Mouse (Mus musculus): ENCODE data around the gene Eral1.

Eral1 gene

DNA sequence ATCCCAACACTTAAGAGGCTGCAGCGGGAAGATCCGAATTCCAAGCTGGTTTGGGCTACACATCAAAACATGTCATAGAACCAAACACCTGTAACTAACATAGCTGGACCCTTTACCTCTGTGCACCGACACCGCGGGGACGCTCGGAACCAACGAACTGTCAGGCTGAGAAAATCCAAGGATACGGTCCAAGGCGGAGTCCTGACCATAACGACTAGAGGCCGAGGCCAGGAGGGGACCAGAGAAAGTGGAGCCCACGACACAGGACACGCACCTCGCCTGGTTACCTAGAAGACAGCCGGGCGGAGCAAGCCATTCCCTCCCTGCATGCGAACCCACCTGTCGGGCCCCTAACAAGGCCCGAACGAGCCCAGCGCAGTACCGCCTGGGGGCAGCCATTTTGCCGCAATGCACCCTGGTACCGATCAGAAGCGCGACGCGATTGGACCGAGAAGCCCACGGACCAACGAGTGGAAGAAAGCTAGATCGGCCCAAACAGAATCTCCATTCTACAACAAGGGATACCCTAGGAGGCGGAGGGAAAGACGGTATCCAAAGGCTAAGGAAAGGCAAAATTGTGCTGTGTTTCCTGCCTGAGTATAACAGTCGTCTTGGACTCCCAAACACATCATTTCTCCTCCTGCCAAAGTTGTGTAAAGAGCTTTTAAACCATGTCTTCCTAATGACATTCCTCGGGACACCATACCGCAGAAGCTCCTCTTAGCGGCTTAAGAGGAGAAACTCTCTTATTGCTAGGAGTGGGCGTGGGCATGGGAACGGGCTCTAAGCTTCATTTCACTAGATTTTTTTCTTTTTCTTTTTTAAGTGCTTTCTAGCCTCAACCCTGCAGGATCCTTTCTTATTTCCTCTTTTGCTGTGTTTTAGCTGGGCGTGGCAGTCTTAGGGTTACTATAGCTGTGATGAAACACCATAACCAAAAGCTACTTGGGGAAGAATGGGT, at the start of gene Eral1:
Gene Eral1, minus strand, starts transcription at position 423 of the 961 bp plus-strand sequence.
- DNase-seq (ENCODE audit: low read depth), result peak; percentile 93

DNA sequence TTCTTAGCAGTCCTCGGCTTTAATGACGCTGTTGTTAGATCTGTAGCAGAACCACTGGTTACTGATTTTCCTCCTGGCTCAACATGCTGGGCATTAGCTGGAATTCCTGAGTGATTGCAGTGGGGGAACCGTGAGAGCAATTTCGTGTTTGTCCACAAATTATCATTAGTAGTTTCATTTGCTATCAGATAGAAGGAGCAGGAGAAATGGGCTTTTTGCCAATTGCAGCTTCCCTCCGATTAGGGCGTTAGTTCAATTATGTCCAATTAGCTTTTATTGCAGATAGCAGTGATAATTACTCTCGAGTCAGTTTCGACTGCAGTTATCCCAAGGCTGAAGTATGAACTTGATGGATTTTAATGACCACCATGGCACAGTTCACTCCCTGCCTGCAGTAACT, 49.3 kb upstream of the Eral1 start:
- no peak for DNase-seq (ENCODE audit: low read depth)

DNA sequence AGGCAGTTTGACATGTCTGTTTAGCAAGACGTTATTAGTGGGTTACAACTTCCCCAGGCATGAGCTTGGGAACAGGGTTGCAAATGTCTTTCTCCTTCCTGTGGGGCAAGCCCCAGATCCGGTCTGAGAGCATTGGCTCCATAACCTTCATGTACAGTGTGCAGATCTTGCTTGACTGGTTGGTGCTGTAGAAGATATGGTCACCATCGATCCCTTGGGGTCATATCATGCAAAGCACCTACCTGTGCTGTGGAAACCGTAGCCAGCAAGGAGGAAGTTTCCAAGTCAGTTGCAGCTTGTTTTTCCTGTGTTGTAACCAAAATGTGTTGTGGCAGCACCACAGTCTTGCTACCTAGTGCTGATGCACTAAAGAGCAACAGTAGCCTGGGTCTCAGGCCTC, 46.6 kb upstream of the Eral1 start:
- DNase-seq (ENCODE audit: low read depth), result no peak

DNA sequence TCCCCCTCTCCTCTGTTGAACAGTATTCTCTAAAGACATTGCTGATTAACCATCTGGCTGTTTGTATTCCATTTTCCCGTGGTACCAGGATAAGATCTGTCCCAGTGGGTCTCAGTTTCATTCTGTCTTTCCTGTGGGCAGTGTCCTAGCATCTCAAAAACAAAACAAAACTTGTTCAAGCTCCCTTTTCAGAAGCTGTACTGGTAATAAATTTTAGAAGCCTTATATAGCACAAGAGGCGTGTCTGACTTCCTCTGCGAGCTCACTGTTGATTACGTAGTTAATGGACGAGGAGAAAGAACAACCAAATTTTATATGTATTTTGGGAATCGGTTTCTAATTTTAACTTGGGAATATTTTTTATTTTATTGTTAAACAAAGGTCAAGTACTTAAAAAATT, 45.5 kb upstream of the Eral1 start:
- DNase-seq (ENCODE audit: low read depth), result no peak

DNA sequence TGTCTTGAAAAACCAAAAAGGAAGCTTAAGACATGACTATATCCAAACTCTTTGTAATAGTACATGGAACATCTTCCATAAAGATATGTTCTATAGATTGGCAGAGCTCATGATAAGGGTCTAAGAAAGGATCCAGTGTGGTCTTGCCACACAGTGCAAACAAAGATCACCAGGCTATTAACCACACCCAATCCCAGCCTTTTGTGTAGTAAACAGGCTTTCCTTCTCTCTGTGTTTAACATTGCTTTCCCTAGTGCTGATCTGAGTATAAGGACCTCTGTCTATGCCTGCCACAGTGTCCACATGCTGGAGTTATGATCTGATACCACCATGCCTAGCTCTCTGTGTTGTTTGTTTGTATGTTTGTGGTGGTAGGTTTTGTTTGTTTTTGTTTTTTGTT, 43.6 kb upstream of the Eral1 start:
- no peak for DNase-seq (ENCODE audit: low read depth)

DNA sequence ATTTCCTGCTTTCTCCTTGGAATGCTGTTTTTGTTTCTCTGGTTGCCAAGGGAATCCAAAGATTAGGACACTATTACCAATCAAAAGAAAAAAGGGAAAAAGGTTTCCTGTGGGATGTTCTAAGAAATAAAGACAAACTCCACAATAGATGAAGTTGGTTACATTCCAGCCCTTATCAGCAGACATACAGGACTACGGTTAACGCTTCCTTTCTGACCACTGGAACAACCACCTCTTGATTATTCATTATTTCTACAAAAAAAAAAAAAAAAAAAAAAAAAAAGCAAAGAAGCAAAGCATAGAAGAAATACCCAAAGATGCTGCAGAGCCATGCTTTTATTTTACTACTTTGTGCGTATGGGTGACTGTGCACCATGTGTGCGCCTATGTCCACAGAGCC, 42.6 kb upstream of the Eral1 start:
- no peak for DNase-seq (ENCODE audit: low read depth)

DNA sequence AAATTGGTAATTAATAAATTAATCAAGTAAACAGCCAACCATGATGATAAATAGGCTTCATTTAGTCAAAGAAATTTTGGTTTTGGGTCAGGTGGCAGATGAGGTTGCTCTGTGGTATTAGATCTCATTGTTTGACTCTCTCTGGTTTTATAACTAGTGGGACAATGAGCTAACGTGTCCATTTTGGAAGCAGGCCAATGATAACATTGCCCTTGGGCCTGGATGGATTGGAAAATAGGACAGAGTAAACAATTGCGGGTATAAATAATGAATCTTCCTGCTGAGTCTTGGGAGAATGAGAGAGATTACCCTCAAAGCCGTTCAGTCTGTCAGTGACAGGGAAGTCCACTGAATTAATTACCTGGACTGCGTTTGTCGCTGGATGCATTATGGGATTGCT, 41.0 kb upstream of the Eral1 start:
- peak; percentile 27 for DNase-seq (ENCODE audit: low read depth)

DNA sequence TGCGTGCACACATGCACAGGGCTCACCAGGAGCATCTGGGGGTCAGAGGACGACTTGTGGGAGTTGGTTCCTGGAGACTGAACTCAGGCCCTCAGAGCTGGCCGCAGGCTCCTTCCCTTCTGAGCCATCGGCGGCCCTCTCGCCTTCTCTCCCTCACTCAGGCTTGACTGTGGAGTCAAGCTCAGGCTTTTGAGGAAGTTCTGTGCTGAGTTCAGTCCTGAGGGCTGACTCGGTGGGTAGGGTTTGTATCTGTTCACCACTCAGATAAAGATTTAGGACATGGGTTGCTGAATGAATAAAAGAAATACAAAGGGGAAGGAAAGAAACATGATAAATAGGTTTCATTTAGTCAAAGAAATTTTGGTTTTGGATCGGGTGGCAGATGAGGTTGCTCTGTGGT, 39.7 kb upstream of the Eral1 start:
- no peak for DNase-seq (ENCODE audit: low read depth)

DNA sequence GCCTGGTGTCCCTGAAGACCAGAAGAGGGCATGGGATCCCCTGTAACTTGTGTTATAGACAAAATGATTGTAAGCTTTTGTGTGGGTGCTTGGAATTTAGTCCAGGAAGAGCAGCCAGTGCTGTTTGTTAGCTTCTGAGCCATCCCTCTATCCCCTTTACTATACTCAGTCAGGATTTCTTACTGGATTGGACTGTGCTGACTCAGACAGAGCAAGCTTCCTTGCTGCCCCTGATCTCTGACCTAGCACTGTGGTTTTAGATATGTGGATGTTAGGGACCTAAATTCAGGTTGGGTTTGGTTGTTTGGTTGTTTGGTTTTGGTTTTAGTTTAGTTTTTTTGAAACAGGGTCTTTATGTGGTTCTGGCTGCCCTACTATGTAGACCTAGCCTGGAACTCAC, 38.3 kb upstream of the Eral1 start:
- DNase-seq (ENCODE audit: low read depth), result no peak

DNA sequence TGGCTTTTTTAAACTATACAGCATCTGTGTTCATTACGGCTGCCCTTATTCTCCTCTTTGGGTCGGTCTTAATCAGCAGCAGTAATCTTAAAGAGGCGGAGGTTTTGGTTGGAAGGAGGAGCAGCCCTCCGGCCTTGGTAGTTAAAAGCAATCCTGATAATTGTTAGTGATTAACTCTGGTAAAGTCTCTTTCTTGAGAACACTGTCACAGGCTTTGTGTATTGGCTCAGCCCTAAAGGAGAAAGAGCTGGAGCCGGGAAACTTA, 35.9 kb upstream of the Eral1 start:
- no peak for DNase-seq (ENCODE audit: low read depth)

DNA sequence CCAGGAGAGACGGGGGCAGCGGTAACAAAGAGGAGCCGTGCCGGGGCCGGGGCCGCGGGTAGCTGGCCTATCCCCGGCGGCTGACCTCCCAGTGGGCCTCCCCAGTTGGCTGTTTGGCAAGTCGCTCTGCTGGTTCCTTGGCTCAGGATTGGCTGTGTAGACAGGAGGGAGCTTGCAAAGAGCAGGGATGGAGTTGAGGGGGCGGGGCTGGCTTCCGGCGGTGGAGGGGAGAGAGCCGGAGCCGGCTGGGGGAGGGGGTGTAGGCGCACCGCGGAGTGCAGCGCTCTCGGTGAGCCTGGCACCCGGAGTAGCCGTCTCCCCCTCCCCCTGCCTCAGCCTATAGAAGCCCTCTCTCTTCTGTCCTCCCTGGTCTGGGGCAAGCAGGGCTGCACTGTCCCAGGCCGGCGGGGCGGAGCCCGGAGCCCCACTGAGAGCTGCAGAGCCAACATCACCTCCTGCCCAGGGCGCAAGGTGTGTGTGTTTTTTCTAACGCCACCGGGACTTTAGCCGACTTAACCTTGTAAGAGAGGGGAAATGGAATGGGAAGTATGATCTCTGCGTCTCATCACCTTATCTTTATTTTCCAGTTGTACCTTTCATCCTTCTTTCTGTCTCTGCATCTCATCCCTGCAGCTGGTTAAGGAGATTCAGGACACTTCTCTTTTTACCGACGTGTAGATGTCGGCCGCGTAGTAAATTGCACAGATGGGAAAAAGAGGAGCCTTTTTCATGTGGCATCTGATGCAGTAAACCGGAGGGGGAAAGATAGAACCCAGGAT, 35.4 kb upstream of the Eral1 start:
- peak; percentile 97 for DNase-seq (ENCODE audit: low read depth)

DNA sequence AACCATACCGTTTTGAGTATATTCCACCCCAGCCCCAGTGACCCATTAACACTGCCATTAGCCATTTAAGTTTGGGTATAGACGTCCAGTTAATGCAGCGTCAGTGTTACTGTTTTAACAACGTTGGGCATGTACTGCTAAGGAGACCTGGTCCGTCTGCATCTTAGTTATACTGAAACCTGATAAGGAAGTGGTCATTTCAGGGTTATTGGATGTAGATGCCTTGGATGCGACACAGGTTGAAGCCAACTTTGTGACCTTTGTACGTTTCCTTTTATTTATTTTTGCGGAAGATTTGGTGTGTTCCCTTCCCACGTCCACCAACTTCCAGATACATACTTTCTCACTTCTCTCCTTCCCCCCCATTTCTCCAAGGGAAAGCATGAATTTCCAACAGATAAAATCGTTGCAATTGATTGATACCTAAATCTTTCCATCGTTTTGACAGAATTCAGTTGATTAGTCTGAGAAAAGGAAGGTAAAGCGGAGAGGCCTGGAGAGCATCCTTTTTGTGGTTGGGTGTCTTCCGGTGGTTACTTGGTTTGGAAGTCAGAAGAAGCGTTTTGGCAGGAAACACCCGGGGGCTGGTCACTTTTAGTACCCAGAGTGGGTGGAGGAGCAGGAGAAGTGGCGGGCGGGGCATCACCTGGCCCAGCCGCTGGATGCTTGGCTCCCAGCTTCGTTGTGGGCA, 34.6 kb upstream of the Eral1 start:
- no peak for DNase-seq (ENCODE audit: low read depth)

DNA sequence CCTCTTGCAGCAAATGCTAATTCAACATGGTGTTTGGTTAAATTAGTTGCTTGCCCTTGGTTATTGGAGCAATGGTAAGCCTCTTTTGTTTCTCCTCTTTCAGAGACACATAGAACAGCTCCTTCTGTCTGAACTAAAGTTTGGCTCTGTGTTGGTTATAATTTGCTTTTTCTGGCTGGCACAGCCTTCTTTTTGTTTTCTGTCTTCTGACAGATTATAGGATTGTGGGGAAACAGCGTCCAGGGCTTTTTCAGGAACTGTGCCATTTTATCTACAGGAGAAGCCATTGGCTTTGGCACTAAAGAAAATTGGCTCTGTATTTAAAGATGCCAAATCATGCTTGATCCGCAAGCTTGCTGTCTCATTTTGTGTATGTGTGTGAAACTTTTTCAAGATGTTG, 33.4 kb upstream of the Eral1 start:
- no peak for DNase-seq (ENCODE audit: low read depth)

DNA sequence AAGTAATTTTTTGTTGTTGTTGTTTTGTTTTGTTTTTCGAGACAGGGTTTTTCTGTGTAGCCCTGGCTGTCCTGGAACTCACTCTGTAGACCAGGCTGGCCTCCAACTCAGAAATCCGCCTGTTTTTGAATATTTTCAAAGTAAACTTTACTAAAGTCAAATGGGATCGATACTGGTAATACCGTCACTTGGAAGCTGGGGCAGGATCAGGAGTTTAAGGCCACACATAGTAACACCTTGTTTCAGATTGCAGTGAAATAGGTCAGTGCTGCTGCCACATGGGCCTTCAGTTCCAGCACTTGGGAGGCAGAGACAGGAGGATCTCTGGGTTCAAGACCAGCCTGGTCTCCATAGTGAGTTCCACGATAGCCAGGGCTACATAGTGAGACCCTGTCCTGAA, 24.3 kb upstream of the Eral1 start:
- DNase-seq (ENCODE audit: low read depth), result no peak

DNA sequence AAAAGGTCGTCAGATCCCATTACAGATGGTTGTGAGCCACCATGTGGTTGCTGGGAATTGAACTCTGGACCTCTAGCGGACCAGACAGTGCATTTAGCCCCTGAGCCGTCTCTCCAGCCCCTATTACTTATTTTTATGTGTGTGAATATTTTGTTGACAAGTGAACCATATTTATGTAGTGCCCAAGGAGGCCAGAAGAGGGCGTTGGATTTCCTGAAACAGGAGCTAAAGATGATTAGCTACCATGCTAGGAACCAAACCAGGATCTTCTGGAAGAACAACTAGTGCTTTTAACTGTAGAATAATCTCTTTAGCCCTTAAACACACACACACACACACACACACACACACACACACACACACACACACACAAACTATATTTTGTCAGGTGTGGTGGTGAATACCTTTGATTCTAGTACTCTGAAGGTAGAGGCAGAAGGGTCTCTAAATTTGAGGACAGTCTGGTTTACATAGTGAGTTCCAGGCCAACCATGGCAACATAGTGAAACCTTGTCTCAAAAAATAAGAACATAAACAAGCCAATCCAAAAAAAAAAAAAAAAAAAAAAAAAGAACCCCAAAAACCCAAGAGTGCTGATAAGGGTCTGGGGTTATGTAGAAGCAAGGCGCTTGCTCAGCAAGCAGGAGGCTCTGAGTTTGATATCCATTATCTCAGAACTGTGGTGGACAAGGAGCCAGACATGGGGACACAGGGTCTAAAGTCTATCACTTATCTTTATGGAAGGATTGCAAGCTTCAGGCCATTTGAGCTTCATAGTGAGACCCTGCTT, 23.0 kb upstream of the Eral1 start:
- DNase-seq (ENCODE audit: low read depth), result peak; percentile 38

DNA sequence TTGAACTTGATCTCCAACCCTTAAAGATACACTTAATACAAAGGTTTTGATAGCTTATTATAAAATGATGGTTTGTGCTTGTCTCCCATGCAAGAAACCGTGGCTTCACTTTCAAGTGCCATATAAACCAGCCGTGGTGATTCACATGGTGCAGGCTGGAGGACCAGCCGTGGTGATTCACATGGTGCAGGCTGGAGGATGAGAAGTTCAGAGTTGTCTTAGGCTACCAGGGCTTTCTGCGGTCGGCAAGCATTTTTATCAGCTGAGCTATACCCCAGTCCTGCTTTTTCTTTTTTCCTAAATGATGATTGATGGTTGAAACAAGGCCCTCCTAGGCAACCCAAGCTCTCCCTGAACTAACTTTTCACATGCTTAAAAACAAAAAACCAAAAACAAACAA, 22.0 kb upstream of the Eral1 start:
- peak; percentile 88 for DNase-seq (ENCODE audit: low read depth)

DNA sequence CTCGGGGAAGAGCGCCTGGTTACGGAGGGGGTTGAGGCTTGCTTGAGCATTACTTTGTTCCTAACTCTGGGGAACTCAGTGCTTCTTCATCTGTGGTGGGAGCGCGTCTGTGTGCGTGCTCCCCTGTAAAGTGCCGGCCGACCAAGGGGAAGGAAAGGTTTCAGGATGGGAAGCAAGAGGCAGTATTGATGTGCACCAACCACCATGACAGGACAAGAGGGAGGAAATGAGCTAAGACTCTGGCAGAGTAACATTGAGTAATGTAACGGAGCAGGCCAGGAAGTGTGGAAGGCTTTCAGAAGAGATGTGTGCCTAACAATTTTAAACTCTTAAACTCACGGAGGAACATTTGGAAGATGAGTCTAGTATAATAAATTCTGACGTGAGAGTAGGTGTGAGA, 20.6 kb upstream of the Eral1 start:
- no peak for DNase-seq (ENCODE audit: low read depth)

DNA sequence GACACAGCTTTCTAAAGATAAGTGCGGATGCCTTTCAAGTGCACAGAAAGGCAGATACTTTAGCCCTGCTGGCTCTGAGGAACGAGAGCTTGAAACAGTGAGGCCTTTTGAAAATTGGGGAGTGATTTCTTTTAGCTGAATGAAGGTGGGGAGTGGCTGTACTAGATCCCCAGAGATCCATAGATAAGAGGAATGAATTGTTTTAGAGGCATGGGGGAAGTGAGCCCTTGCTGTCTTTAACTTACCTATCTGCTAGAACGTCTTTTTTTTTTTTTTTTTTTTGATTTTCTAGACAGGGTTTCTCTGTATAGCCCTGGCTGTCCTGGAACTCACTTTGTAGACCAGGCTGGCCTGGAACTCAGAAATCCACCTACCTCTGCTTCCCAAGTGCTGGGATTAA, 16.9 kb upstream of the Eral1 start:
- no peak for DNase-seq (ENCODE audit: low read depth)

DNA sequence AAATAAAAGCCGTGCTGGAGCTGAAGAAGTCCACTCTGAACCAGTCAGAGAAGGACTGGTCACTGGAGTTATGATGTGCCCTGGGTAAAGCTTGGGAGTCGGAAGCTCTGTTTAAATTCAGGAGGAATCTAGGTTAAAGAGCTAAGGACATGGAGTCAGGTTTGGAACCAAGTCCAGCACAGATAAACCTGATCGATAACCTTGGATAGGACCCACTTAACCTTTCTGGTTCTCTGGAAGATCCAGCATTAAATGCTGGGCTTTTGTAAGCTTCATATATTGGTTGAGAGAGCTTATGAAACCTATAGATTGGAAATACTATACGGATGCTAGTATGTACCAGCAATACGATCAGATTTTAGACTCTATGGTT, 14.9 kb upstream of the Eral1 start:
- no peak for DNase-seq (ENCODE audit: low read depth)

DNA sequence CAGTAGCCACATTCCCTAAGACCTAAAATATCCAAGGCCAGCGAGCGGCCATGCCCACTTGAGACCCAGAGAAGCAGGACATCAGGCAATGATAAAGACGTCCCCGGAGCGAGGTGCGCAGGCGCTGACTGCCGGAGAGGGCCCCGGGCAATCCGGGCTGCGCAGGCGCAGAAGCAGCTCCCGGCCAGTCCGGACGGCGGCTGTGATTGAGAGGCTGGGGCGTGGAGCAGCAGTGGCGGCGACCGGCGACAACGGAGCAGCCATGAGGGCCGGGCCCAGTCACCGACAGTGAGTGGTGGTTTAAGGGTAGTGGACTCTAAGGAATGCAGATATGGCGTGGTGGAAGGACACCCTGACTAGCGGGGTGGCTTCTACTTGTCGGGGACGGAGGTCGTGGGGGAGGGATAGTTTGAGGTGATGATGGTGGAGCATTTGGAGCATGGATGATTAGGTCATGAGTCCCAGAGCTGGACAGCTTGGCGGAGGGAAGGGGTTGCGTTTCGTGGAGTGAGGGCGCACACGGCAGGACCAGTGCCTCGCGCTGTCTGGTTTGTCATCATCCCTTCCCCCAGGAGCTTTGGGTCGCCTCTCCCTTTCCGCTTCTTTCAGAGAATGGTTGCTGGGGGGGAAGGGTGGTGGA, 14.4 kb upstream of the Eral1 start, which contains the start of gene Fam222b:
Gene Fam222b, plus strand, starts transcription at position 157 of the 640 bp plus-strand sequence.
- peak; percentile 94 for DNase-seq (ENCODE audit: low read depth)

DNA sequence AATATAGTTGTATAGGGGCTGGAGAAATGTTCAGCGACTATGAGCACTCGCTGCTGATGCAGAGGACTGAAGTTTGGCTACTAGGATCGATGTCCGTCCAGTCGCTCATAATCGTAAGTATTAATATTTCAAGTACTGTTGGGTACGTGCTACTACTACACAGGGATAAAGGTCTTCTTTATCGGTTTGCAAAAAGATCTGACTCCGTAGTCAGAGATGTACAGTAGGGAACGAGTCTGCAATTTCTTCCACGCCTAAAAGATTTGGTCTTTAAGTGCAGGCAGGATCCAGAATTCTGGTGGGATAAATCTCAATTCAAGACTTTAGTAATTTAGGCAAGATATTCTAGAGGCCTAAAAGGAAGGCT, 13.9 kb upstream of the Eral1 start:
- no peak for DNase-seq (ENCODE audit: low read depth)
